Mouse (Mus musculus): ENCODE measurements around the gene Olfr594. TPM values are rescaled to one million over a fixed set of nuclear protein-coding genes. Genes with fewer than 3 reads are reported as not detected.
"Not testable (repeated sequence)": the region's sequence is repeated elsewhere in the genome, so short reads cannot be mapped to it uniquely, and the experiment has no call there.

The Olfr594 gene
- polyA plus RNA-seq (2015; fragmentation: Nextera tagmentation; extraction: Ambion mirVana), result not detected in 2 replicates

DNA sequence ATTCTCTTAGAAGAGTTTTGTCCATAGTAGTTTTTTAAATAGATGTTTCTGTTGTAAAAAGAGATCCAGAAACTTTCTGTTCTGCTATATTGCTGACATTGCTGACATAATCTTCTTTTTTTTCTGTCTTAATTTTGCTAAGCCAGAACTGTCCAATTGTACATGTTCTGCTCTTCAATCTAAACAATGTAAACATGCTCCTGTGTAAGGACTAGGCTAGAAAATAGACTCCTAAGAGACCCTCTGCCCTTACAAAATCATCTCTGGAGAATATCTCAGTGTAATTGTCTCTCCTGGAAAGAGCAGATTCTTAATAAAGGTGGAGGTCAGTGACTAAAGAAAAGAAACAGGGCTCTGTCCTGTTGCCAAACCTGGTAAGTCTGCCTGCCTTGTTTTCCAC, at the start of gene Olfr594:
Gene Olfr594 (plus strand): TSS at position 301 of the 400 bp plus-strand sequence.
- no peaks in the 10 kb centered on the region for H3K4me1 ChIP-seq
- H3K27me3 ChIP-seq, result no peaks in the 10 kb centered on the region
- H3K27ac ChIP-seq, result no peak within 1 kb of the TSS
- no peak within 1 kb of the TSS for H3K4me2 ChIP-seq
- no peak for ATAC-seq (ENCODE audit: insufficient number of reproducible peaks, low FRiP score, low TSS enrichment, low read depth)
- H3K9me3 ChIP-seq, result no peaks in the 10 kb centered on the region
- no peaks in the 10 kb centered on the region for H3K36me3 ChIP-seq
- H3K4me3 ChIP-seq, result no peak within 1 kb of the TSS
- H3K9ac ChIP-seq, result no peak within 1 kb of the TSS

DNA sequence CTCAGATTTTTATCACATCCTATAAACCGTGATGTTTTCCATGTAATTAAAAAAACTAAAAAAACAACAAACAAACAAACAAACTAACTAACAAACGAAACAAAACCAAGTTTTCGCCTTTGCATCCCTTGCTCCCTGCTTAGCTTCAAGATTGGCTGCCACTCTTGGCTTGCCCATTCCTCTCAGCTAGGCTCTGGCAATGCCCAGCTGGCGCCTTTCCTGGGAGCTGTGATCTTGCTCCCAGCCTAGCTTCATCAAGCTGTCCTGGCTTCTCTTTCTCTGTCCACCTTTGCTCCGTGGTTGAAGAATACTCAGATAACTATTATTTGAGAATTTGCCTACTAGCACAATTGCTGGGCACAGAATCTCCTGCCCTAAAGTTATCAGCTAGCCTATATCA, 47.1 kb upstream of the Olfr594 start:
- no peak overlapping the region for H3K9ac ChIP-seq
- H3K4me1 ChIP-seq, result no peaks in the 10 kb centered on the region
- H3K4me2 ChIP-seq, result no peak overlapping the region
- H3K9me3 ChIP-seq, result no peaks in the 10 kb centered on the region
- no peak overlapping the region for H3K27ac ChIP-seq
- H3K27me3 ChIP-seq, result no peaks in the 10 kb centered on the region
- no peak for ATAC-seq (ENCODE audit: insufficient number of reproducible peaks, low FRiP score, low TSS enrichment, low read depth)
- no peaks in the 10 kb centered on the region for H3K36me3 ChIP-seq
- H3K4me3 ChIP-seq, result no peak overlapping the region
- WGBS, result 73% methylated on average over 5 of the region's 5 CpGs

DNA sequence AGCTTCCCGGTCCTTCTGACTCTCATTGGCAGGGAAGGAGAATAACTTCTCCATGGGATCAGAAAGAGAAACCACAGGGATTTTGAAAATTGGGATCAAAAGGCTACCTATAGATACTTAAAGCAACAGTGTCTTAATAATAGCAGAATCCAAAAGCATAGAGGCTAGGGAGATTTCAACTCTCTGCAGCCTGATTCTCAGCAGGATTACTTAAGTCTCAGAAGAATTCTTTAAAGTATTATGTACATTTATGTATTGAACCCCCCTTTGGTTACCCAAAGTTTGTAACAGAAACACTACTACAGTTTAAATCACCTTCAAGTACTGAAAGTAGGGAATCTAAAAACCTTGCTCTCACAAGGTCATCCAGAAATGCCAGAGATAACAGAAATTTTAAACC, 38.6 kb upstream of the Olfr594 start, which contains the start of gene Olfr591:
Gene Olfr591 (minus strand): TSS at position 101 of the 400 bp plus-strand sequence.
- no peak for ATAC-seq (ENCODE audit: insufficient number of reproducible peaks, low FRiP score, low TSS enrichment, low read depth)

GRCm38 (mm10) chr7:103184503-103184902, 32.3 kb upstream of the Olfr594 start, which contains the start of gene Olfr592:
Gene Olfr592, plus strand, starts transcription at chr7:103184803.
- ATAC-seq (ENCODE audit: insufficient number of reproducible peaks, low FRiP score, low TSS enrichment, low read depth); H3K4me1 ChIP-seq; H3K9ac ChIP-seq; H3K4me2 ChIP-seq; H3K4me3 ChIP-seq; H3K27ac ChIP-seq; H3K9me3 ChIP-seq; H3K36me3 ChIP-seq; H3K27me3 ChIP-seq: not testable (repeated sequence)
- WGBS, result 77% methylated on average over 1 of the region's 1 CpGs

More for the DNA sequence above, 38.6 kb upstream of the Olfr594 start, which contains the start of gene Olfr591:
- no peak within 1 kb of the TSS for H3K4me2 ChIP-seq
- WGBS, result 71% methylated on average over 1 of the region's 1 CpGs
- no peak within 1 kb of the TSS for H3K27ac ChIP-seq
- no peaks in the 10 kb centered on the region for H3K36me3 ChIP-seq
- H3K4me1 ChIP-seq, result no peaks in the 10 kb centered on the region
- no peak within 1 kb of the TSS for H3K9ac ChIP-seq
- no peaks in the 10 kb centered on the region for H3K27me3 ChIP-seq
- no peaks in the 10 kb centered on the region for H3K9me3 ChIP-seq
- H3K4me3 ChIP-seq, result no peak within 1 kb of the TSS

GRCm38 (mm10) chr7:103211562-103211961, 5.2 kb upstream of the Olfr594 start, which contains the start of gene Olfr593:
Gene Olfr593, plus strand, starts transcription at chr7:103211862.
- Histone ChIP-seq H3K27me3 (no peaks in the 10 kb centered on the region), H3K9ac (no peak within 1 kb of the TSS), H3K27ac (no peak within 1 kb of the TSS), H3K4me2 (no peak within 1 kb of the TSS), H3K4me3 (no peak within 1 kb of the TSS), H3K9me3 (no peaks in the 10 kb centered on the region), H3K4me1 (no peaks in the 10 kb centered on the region), H3K36me3 (no peaks in the 10 kb centered on the region)
- ATAC-seq (ENCODE audit: insufficient number of reproducible peaks, low FRiP score, low TSS enrichment, low read depth), result no peak
- 56% methylated on average over 1 of the region's 1 CpGs for WGBS

DNA sequence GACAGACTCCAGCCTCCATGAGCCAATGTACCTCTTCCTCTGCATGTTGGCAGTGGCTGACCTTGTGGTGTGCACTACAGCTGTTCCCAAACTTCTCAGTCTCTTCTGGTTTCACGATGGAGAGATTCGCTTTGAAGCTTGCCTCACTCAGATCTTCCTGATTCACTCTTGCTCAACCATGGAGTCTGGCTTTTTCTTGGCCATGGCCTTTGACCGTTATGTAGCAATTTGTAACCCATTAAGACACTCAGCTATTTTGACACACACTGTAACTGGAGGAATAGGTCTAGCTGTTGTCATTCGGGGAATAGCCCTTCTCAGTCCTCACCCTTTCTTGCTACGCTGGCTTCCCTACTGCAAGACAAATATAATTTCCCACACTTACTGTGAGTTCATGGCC, 4.7 kb upstream of the Olfr594 start:
- ATAC-seq (ENCODE audit: insufficient number of reproducible peaks, low FRiP score, low TSS enrichment, low read depth); H3K4me1 ChIP-seq; H3K36me3 ChIP-seq; H3K9ac ChIP-seq; H3K4me3 ChIP-seq; H3K27me3 ChIP-seq; H3K4me2 ChIP-seq; H3K9me3 ChIP-seq; H3K27ac ChIP-seq: not testable (repeated sequence)
- 86% methylated on average over 5 of the region's 5 CpGs for WGBS

DNA sequence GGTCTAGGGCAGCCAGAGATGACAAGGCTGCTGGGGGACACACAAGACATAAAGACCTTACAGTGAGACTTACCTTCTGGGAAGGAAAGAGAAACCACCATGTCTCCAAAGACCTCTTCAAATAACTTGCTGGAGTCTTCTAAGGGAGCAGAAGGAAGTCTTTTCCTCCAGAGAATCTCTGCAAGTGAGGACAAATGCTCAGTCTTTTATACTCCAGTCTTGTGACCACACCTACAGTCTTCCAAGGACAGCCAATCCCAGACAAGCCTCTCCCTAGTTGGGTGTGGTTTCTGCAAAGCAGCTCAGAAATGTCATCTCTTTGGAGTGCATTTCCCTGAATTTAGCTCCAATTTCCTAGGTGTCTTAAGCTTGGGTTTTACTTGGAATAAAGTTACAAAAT, 35.6 kb downstream of the Olfr594 start, which contains the start of gene Usp17ld:
Gene Usp17ld (minus strand): TSS at position 101 of the 400 bp plus-strand sequence.
- ATAC-seq (ENCODE audit: insufficient number of reproducible peaks, low FRiP score, low TSS enrichment, low read depth); H3K4me2 ChIP-seq; H3K4me1 ChIP-seq; H3K27ac ChIP-seq; H3K4me3 ChIP-seq; H3K9ac ChIP-seq; H3K9me3 ChIP-seq; H3K36me3 ChIP-seq; H3K27me3 ChIP-seq: not testable (repeated sequence)

Small RNAs within 50 kb of the gene (microRNA-seq; reads per million reads assigned to microRNA genes)
- gene Gm23550 (not detected), gene Gm25171 (not detected)

Other genes starting within 250 kb of the Olfr594 start
- gene Olfr577, start 241.1 kb upstream of the Olfr594 start, polyA plus RNA-seq (2015; fragmentation: Nextera tagmentation; extraction: Ambion mirVana), result not detected in 2 replicates
- not detected in 2 replicates for gene Olfr578, start 227.7 kb upstream of the Olfr594 start, polyA plus RNA-seq (2015; fragmentation: Nextera tagmentation; extraction: Ambion mirVana)
- not detected in 2 replicates for gene Olfr582, start 179.0 kb upstream of the Olfr594 start, polyA plus RNA-seq (2015; fragmentation: Nextera tagmentation; extraction: Ambion mirVana)
- gene Olfr583, start 165.7 kb upstream of the Olfr594 start, polyA plus RNA-seq (2015; fragmentation: Nextera tagmentation; extraction: Ambion mirVana), result not detected in 2 replicates
- gene Olfr584, start 135.1 kb upstream of the Olfr594 start, polyA plus RNA-seq (2015; fragmentation: Nextera tagmentation; extraction: Ambion mirVana), result not detected in 2 replicates
- gene Olfr585, start 119.3 kb upstream of the Olfr594 start, polyA plus RNA-seq (2015; fragmentation: Nextera tagmentation; extraction: Ambion mirVana), result not detected in 2 replicates
- gene Olfr586, start 91.4 kb upstream of the Olfr594 start, polyA plus RNA-seq (2015; fragmentation: Nextera tagmentation; extraction: Ambion mirVana), result not detected in 2 replicates
- not detected in 2 replicates for gene Olfr588-ps1, start 76.1 kb upstream of the Olfr594 start, polyA plus RNA-seq (2015; fragmentation: Nextera tagmentation; extraction: Ambion mirVana)
- not detected in 2 replicates for gene Olfr589, start 60.6 kb upstream of the Olfr594 start, polyA plus RNA-seq (2015; fragmentation: Nextera tagmentation; extraction: Ambion mirVana)
- not detected in 2 replicates for gene Olfr591, start 38.7 kb upstream of the Olfr594 start, polyA plus RNA-seq (2015; fragmentation: Nextera tagmentation; extraction: Ambion mirVana)
- not detected in 2 replicates for gene Olfr592, start 32.2 kb upstream of the Olfr594 start, polyA plus RNA-seq (2015; fragmentation: Nextera tagmentation; extraction: Ambion mirVana)
- not detected in 2 replicates for gene Olfr593, start 5.1 kb upstream of the Olfr594 start, polyA plus RNA-seq (2015; fragmentation: Nextera tagmentation; extraction: Ambion mirVana)
- not detected in 2 replicates for gene Usp17ld, start 35.5 kb downstream of the Olfr594 start, polyA plus RNA-seq (2015; fragmentation: Nextera tagmentation; extraction: Ambion mirVana)
- gene Olfr596, start 88.7 kb downstream of the Olfr594 start, polyA plus RNA-seq (2015; fragmentation: Nextera tagmentation; extraction: Ambion mirVana), result not detected in 2 replicates
- gene Olfr597, start 99.3 kb downstream of the Olfr594 start, polyA plus RNA-seq (2015; fragmentation: Nextera tagmentation; extraction: Ambion mirVana), result not detected in 2 replicates
- not detected in 2 replicates for gene Olfr598, start 106.6 kb downstream of the Olfr594 start, polyA plus RNA-seq (2015; fragmentation: Nextera tagmentation; extraction: Ambion mirVana)
- not detected in 2 replicates for gene Olfr599, start 118.9 kb downstream of the Olfr594 start, polyA plus RNA-seq (2015; fragmentation: Nextera tagmentation; extraction: Ambion mirVana)
- not detected in 2 replicates for gene Olfr600, start 132.7 kb downstream of the Olfr594 start, polyA plus RNA-seq (2015; fragmentation: Nextera tagmentation; extraction: Ambion mirVana)
- gene Olfr601, start 145.7 kb downstream of the Olfr594 start, polyA plus RNA-seq (2015; fragmentation: Nextera tagmentation; extraction: Ambion mirVana), result not detected in 2 replicates
- not detected in 2 replicates for gene Olfr603, start 169.2 kb downstream of the Olfr594 start, polyA plus RNA-seq (2015; fragmentation: Nextera tagmentation; extraction: Ambion mirVana)
- not detected in 2 replicates for gene Usp17lc, start 198.1 kb downstream of the Olfr594 start, polyA plus RNA-seq (2015; fragmentation: Nextera tagmentation; extraction: Ambion mirVana)
- not detected in 2 replicates for gene Olfr605, start 228.4 kb downstream of the Olfr594 start, polyA plus RNA-seq (2015; fragmentation: Nextera tagmentation; extraction: Ambion mirVana)
- not detected in 2 replicates for gene Olfr606, start 232.1 kb downstream of the Olfr594 start, polyA plus RNA-seq (2015; fragmentation: Nextera tagmentation; extraction: Ambion mirVana)
- not detected in 2 replicates for gene Olfr607, start 247.2 kb downstream of the Olfr594 start, polyA plus RNA-seq (2015; fragmentation: Nextera tagmentation; extraction: Ambion mirVana)